Mouse (Mus musculus): ENCODE data around the gene Ampd3.
A peak's percentile ranks its signal among the peaks of the same experiment; 100 is the strongest.

Ampd3 gene

GRCm38 (mm10) chr7:110803131-110803530 lies 35.1 kb downstream of the Ampd3 start:
- DNase-seq, result no peak

- DNase-seq, result peak in 1 of 2 experiments; percentile 46
Observed at GRCm38 (mm10) chr7:110804266-110804665, 36.3 kb downstream of the Ampd3 start.

- DNase-seq, result peak; percentile 36 to 67
Observed at GRCm38 (mm10) chr7:110807460-110808030, 39.5 kb downstream of the Ampd3 start.

GRCm38 (mm10) chr7:110808962-110809361 lies 41.0 kb downstream of the Ampd3 start:
- DNase-seq, result peak in 1 of 2 experiments; percentile 6

- DNase-seq, result peak in 1 of 2 experiments; percentile 3
Observed at GRCm38 (mm10) chr7:110809585-110810557, 41.9 kb downstream of the Ampd3 start.

- DNase-seq, result peak in 1 of 2 experiments; percentile 3
Observed at GRCm38 (mm10) chr7:110810995-110811394, 43.0 kb downstream of the Ampd3 start.

GRCm38 (mm10) chr7:110811529-110811928 lies 43.5 kb downstream of the Ampd3 start:
- no peak for DNase-seq

- no peak for DNase-seq
Observed at GRCm38 (mm10) chr7:110813983-110814382, 46.0 kb downstream of the Ampd3 start.

GRCm38 (mm10) chr7:110816037-110816436 lies 48.0 kb downstream of the Ampd3 start:
- DNase-seq, result peak in 1 of 2 experiments; percentile 66

- peak; percentile 12 to 64 for DNase-seq
Observed at GRCm38 (mm10) chr7:110818206-110818605, 50.2 kb downstream of the Ampd3 start.

GRCm38 (mm10) chr7:110818787-110819350 lies 50.9 kb downstream of the Ampd3 start:
- DNase-seq, result peak in 1 of 2 experiments; percentile 11

- no peak for DNase-seq
Observed at GRCm38 (mm10) chr7:110821068-110821467, 53.1 kb downstream of the Ampd3 start.

- peak in 1 of 2 experiments; percentile 63 for DNase-seq
Observed at GRCm38 (mm10) chr7:110821653-110822052, 53.6 kb downstream of the Ampd3 start.

GRCm38 (mm10) chr7:110822055-110822454 lies 54.0 kb downstream of the Ampd3 start:
- no peak for DNase-seq

- DNase-seq, result no peak
Observed at GRCm38 (mm10) chr7:110823076-110823475, 55.1 kb downstream of the Ampd3 start.

GRCm38 (mm10) chr7:110823593-110823992 lies 55.6 kb downstream of the Ampd3 start:
- no peak for DNase-seq

GRCm38 (mm10) chr7:110823995-110824953 lies 56.3 kb downstream of the Ampd3 start:
- DNase-seq, result no peak

GRCm38 (mm10) chr7:110833024-110833423 lies 65.0 kb downstream of the Ampd3 start:
- DNase-seq, result no peak

- DNase-seq, result no peak
Observed at GRCm38 (mm10) chr7:110834018-110834417, 66.0 kb downstream of the Ampd3 start.

GRCm38 (mm10) chr7:110834522-110834921 lies 66.5 kb downstream of the Ampd3 start:
- DNase-seq, result no peak

- DNase-seq, result no peak
Observed at GRCm38 (mm10) chr7:110840332-110840731, 72.3 kb downstream of the Ampd3 start.

Measured in lung, postnatal 4 days (tissue).